Mouse (Mus musculus) adrenal gland, postnatal 10 days (tissue): ENCODE results near the gene Vamp5. TPM values are rescaled to one million over a fixed set of nuclear protein-coding genes. Genes with fewer than 3 reads are reported as not detected.

Experiments used
- DNase-seq: peaks from one replicate; pipeline ENCODE4 v3.0.0; 2021; ENCODE audit warnings: mixed read lengths
- total RNA-seq, 2 experiments: library from RNA; stranded (reverse); gene quantifications; 2 replicates each; pipeline ENCODE4 v1.2.3; 2021

Gene Vamp5
- total RNA-seq, 2 experiments from 2014 or later, result 25.2 to 46.6 TPM

- DNase-seq, result no peak
Observed at GRCm38 (mm10) chr6:72366844-72367443, 13.3 kb downstream of the Vamp5 start, which contains the start of gene Rnf181. Gene Rnf181, minus strand, starts transcription at chr6:72366956.

DNA sequence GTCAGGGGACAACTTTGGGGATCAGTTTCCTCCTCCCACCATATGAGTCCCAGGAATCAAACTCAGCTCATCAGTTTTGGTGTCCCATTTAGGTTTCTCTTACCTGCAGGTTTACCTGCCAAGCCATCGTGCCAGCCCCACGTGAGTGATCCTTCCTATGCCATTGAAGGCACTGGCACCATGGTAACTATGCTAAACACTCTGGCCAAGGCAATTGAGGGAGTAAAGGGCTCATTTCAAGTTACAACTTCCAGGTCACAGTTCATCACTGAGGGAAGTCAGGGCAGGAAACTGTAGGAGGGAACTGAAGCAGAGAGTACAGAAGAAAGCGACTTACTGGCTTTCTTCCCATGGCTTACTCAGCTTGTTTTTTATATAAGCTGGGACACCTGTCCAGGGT is 14.0 kb downstream of the Vamp5 start:
- no peak for DNase-seq

GRCm38 (mm10) chr6:72364985-72365384 is 15.3 kb downstream of the Vamp5 start:
- DNase-seq, result no peak

GRCm38 (mm10) chr6:72364009-72364408 is 16.3 kb downstream of the Vamp5 start:
- no peak for DNase-seq

DNA sequence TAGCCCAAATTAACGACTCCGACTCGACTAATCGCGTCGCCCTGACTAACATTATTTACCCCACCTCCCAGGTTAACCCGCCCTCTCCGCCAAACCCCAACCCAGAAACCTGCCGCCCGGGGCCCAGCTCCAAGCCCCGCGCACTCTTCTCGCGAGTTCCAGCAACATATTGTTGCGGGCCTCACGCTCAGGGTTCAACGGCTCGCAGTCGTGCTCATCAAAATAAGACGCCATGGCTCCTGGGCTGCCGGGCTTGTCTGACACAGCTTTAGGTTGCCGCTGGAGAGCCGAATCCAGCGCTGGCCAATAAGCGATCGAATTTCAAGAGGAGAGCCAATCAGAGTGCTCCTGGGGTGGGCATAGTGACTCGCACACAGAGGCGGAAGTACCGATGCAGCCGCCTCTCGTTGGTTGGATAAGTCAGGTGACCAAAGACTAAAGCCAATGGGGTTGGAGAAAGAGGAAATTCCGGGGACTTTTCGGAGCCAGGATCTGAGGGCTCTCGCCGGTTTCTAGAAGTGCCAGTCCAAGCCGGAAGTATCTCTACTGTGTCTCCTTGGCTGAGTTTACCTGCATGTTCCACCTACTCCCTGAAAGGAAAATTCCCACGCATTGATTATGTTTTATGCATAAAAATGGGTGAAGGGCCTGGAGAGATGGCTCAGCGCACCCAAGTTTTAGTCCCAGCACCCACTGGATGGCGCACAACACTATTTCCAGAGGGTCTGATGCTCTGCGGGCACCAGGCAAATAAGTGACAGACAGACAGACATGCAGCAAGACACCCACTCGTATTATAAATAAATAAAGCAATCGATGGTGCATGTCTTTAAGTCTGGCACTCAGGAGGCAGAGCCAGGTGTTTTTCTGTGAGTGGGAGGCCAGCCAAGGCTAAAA is 17.9 kb downstream of the Vamp5 start:
- DNase-seq, result peak; percentile 96

GRCm38 (mm10) chr6:72361121-72361551 is 19.1 kb downstream of the Vamp5 start:
- DNase-seq, result peak; percentile 70

GRCm38 (mm10) chr6:72360599-72360935 is 19.7 kb downstream of the Vamp5 start:
- DNase-seq, result peak; percentile 24

DNA sequence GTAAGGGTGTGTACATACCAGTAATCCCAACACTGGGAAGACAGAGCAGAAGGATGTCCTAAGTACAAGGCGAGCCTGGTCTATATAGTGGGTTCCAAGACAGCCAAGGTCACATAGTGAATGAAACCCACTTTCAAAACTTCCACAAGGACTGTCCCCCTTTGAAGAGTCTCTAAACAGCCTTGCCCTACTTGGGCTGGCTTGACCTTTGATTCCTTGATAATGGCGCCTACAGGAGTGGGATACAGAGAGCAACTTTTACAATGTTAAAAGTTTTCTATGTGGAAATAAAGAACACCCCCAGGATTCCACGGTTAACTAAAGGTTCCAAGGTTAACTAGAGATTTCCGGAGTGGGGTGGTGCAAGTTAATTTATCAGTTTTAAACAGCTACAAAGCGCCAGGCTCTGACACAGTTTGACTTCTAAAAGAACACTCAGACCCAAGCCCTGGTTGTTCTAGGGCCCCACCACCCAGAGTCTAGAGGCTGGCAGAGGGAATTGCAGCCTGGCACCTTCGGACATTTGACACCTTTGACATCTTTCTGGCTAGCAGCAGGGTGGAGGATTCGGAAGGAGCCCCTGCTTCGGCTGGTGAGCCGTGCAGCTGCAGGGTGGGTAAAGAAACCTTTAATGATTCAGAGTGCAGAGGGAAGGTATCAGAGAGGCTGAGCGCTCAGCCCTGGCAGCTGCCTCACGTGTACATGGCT is 20.2 kb downstream of the Vamp5 start:
- DNase-seq, result peak; percentile 30

DNA sequence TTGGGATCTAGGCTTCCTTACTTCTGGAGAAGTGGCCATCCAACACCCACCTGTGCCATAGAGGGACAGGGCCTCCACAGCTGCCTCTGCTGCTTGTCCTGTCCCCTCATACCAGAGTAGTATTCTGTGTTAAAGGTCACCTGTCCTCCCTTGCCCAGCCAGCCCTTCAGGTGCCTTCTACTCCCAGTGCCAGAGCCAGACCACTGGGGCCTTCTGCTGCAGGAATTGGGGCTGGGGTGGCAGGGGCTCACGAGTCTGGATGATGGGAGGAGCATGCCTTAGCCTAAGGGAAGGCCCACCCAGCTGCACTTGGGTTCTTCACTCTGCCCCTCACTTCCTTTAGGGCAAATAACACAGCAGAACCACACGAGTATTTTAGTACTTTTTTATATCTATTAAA is 20.9 kb downstream of the Vamp5 start:
- no peak for DNase-seq

GRCm38 (mm10) chr6:72358086-72358764 is 22.0 kb downstream of the Vamp5 start:
- DNase-seq, result no peak

GRCm38 (mm10) chr6:72357164-72358079 is 22.8 kb downstream of the Vamp5 start:
- no peak for DNase-seq

DNA sequence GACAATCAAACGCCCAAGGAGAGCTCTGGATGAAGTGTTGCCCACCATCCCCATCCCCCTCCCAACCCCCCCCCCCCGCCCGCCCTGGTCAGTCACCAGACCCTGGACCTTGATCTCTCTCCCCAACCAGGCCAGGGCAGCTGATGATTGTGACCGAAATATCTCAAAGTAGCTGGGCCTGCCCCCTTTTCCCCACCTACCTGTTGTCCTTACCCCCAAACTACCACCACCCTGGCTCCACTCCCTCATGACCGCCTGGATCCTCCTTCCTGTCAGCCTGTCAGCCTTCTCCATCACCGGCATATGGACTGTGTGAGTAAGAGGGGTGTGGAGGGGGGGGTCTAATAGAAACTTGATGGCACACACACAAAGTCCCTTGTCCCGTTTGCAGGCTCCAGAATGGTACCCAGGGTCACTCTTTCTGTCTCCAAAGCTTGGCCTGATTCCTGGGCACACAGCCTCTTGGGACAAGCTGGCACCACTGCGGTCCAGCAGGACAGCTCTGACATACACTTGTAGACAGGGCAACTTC is 24.2 kb downstream of the Vamp5 start:
- peak; percentile 71 for DNase-seq

DNA sequence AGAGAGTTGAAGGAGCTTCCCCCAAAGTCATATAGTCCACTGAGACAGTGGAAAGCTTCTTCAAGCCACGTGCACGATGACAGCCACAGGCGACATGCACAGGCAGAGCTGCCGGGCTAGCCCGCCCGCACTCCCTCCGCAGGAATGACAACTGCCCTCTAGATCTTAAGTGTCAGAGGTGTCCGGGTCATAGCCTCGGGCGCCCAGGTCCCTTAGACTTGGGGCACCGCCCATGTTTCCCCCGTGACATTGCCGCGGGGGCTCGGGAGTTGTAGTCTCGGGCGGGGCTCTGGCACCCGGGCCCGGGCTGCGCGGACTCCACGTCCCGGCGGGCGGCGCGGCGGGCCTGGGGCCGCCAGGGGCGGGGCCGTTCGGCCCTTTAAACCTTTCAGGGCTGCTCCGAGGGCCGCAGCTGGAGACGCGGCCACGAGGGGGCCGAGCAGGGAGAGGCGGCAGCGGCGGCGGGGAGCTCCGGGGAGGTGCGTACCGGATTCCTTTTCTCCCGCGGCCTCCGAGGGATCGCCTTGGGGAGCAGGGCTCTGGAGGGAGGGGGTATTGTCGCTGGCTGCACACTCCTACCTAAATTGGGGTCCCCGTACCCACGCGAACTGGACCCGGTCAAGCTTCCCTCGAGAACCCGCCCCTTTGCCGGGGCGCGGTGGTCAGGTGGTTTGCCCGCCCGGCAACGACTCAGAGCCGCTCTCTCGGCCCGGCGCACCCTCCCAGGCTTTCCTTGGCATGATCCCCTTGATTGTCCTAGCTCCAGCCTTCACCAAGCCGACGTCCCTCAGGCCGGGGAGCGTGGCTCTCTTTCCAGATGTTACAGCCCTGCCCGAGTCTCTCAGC is 25.0 kb downstream of the Vamp5 start, which contains the start of gene Tmem150a:
Tmem150a (plus strand) TSS at position 382 of the 846 bp plus-strand sequence.
- peak; percentile 92 for DNase-seq

DNA sequence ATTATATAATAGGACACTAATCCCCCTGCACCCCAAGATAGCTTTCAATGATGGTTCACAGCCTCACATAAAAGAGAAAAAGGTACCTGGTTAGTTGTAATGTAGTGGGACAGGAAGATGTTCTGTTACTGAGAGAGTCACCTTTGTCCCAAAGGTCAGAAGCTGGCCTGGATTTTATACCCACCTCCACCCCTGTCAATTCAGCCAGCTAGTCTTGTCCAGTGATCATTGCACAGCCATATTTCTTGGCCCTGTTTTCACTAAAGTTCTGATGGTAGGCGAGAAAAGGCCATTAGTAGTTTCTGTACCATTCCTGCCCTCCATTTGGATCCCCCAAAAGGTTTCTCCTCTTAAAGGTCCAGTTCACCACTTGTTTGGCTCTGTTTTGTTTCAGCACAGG is 26.2 kb downstream of the Vamp5 start:
- no peak for DNase-seq

DNA sequence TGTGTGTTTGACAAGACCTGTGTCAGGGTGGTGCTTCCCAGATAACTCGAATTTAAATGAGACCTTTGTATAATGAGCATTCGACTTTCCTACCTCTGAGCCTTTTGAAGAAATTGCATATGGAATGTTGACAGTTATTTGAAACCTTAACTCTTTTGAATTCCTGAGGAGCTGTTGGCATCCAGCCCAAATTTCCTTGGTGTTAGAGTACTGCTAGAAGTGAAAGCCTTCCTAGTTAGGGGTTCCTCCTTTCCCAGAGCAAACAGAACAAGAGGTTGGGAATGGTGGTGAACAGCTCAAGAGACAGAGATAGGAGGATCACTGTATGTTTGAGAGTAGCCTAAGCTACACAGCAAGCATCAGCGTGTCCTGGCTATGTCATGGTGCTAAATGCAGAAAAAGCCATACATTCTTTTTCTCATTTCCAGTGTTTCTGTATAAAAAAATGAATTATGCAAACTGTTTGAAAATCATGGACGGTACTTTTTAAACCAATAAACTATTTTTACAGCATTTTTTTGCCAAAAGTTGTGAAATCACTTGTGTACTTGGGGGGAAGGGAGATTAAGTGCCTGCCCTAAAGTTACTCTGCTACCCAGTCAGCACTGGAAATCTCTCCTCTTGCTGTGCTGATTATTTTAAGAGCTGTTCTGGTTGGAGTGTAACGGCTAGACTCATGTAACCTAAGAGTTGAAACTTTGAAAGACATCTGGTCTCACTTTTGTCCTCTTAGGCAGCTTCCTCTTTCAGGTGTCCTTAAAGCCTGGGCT is 27.4 kb downstream of the Vamp5 start:
- no peak for DNase-seq

GRCm38 (mm10) chr6:72350214-72350613 is 30.1 kb downstream of the Vamp5 start:
- DNase-seq, result no peak

- DNase-seq, result no peak
Observed at GRCm38 (mm10) chr6:72348411-72348810, 31.9 kb downstream of the Vamp5 start.

- peak; percentile 87 for DNase-seq
Observed at GRCm38 (mm10) chr6:72347166-72347941, 32.9 kb downstream of the Vamp5 start, which contains the start of gene 0610030E20Rik. Gene 0610030E20Rik, plus strand, starts transcription at chr6:72347317.
